Mouse (Mus musculus) cerebellum, postnatal 10 days (tissue): ENCODE measurements at regions not wholly inside any gene's neighbourhood (a gene's known extent, or its start where the extent isn't known, plus 50 kb on each side); places are given as distances from the start of the nearest gene placed in this dataset.

ENCODE experiments used
- DNase-seq, 2 experiments: peaks; one replicate each; pipeline ENCODE4 v3.0.0; 2021; ENCODE audit warnings: mixed read lengths in 2 of 2

GRCm38 (mm10) chr2:96234613-96235012 lies 83.4 kb upstream of the Lrrc4c start:
- peak; percentile 58 to 60 for DNase-seq

- no peak for DNase-seq
Observed at GRCm38 (mm10) chr2:96239246-96239645, 78.7 kb upstream of the Lrrc4c start.

- no peak for DNase-seq
Observed at GRCm38 (mm10) chr2:96240543-96241090, 77.4 kb upstream of the Lrrc4c start.

- no peak for DNase-seq
Observed at GRCm38 (mm10) chr2:96253661-96254060, 64.3 kb upstream of the Lrrc4c start.

- DNase-seq: no peak
Observed at GRCm38 (mm10) chr2:96256491-96256890, 61.5 kb upstream of the Lrrc4c start.
